Mouse (Mus musculus) cerebellum, postnatal 36 days (tissue): ENCODE results near the gene 2900026A02Rik.
"Not testable (repeated sequence)": the region's sequence is repeated elsewhere in the genome, so short reads cannot be mapped to it uniquely, and the experiment has no call there.

Source experiments
- DNase-seq, 2 experiments: peaks; one replicate each; pipeline ENCODE4 v3.0.0; 2021 to 2022; ENCODE audit warnings: mixed read lengths in 2 of 2

Gene 2900026A02Rik

DNA sequence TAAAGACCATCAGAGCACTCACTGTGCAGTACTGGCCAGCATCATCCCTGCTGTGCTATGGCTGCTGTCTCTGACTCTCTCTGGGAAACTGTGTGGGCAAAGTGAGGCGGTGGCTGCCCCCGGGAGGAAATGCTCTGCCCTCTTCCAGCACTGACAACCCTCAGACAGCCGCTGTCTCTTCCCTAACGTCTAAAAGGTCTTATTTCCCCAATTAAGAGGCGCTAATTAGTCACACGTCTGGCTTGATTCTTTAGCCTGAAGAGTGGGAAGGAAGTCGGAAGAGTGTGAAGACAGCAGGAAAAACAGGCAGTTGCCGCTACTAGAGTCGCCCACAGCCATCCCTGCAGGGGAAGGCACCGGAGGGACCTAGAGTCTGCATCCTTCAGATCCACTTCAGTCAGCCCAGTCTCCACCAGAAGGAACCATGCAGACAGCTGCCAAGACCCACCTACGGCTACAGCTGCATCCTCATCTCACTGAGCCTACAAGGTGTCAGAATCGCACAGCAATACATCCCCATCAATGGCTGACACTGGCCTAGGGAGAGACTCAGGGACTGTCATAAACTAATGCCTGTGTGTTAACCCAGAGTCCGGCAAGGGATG lies 101.1 kb downstream of the 2900026A02Rik start:
- no peak for DNase-seq

DNA sequence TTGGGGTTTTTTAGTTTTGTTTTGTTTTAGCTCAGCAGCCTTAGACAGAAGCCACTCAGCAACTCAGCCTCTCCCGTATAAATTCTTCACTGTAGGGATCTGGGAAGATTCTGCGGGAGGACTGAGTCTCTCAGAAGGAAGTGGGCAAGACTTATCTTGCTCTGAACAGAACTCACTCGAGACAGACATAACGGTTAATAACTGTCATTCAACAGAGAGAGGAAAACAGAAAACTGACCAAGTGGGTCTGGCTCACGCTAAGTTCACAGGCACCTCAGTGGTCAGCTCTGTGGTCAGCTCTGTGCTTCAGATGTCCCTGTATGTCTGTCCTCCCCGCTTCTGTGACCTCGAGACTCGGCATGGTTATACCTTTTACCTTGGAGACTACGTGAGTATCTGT lies 101.7 kb downstream of the 2900026A02Rik start:
- DNase-seq: no peak

- DNase-seq: no peak
These were observed 102.3 kb downstream of the 2900026A02Rik start for GRCm38 (mm10) chr5:113118695-113119094.

DNA sequence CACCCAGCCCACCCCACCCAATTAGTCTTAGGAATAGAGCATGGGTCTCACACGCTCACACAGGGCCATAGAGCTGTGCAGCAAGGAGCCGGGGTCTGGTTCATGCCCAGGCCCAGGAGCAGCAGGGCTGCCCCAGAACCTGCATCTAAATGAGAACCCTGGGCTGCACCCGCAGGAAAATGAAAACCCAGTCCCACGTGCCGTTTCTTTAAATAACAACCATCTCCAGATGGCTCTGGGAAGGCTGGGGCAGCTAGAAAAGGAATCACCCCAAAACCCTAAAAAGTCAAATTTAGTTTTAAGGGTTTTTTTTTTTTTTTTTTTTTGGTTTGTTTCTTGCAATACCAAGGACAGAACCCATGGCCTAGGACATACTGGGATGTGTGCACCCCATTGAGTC lies 103.7 kb downstream of the 2900026A02Rik start:
- DNase-seq: no peak

- DNase-seq: no peak
These were observed 105.1 kb downstream of the 2900026A02Rik start for GRCm38 (mm10) chr5:113115896-113116295.

- DNase-seq: no peak
These were observed 106.5 kb downstream of the 2900026A02Rik start for GRCm38 (mm10) chr5:113114264-113115225.

GRCm38 (mm10) chr5:113113120-113113519 lies 107.9 kb downstream of the 2900026A02Rik start:
- DNase-seq: no peak

DNA sequence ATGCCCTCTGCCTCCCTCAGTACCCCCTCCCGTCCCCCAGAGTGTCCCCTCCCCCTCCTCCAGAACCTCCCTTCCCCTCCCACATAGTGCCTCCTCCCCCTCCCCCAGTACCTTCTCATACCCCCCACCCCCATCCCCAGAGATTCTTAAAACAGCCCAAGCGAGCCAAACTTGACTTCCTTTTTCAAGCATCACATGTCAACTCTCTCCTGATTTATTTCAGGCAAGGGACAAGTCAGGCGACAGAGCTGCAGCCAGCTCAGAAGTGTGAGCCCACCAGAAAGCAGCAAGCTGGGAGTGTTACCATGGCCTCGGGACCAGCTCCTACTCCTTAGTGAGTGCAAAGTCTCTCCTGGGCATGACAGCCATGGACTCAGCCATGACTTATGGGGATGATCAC lies 109.7 kb downstream of the 2900026A02Rik start:
- DNase-seq: no peak

GRCm38 (mm10) chr5:113110929-113111328 lies 110.1 kb downstream of the 2900026A02Rik start:
- DNase-seq: no peak

GRCm38 (mm10) chr5:113109651-113110050 lies 111.4 kb downstream of the 2900026A02Rik start:
- not testable (repeated sequence) for DNase-seq

DNA sequence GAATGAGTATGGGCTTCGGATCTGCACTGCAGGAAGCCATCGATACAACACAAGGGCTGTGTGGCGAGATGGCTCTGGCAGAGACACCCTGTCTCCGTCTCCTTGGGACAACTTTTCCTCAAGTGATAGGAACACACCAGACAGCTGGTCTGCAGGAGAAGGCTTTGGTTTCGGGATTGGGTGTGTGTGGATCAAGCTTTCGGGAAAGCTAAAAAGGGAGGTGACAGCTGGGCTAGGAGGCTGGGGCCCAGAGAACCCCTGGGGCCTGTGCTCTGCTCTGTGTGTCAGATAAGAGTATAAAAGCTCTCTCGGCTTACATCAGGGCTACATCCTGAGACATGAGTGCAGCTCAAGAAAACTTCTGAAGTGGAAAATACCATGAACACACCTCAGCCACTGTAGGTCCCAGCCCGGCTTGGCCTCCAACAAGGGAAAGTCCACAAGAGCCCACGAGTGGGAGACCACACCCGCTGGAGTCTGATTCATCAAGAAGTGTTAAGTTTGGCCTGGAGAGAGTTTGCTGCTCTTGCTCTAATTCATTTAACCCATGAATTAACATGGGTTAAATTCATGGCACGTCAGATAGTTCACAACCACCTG lies 112.8 kb downstream of the 2900026A02Rik start:
- no peak for DNase-seq

DNA sequence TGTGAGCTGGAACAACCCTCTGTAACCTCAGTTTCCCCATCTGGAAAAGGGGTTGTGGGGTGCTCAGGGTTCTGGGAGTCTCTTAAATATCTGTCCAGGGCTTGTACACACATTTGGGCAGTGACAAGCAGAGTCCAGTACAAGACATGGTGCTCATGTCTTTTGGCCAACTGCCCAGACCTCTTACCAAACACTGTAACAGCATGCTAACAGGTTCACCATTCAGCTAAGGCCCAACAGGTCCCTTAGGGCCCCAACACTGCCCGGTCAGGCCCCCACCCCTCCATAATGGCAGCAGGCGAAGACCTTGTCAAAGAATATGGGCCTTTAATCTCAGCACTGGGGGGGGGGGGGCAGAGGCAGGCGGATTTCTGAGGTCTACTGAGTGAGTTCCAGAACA lies 113.3 kb downstream of the 2900026A02Rik start:
- no peak for DNase-seq

GRCm38 (mm10) chr5:113106594-113106993 lies 114.4 kb downstream of the 2900026A02Rik start:
- no peak for DNase-seq

GRCm38 (mm10) chr5:113105481-113105880 lies 115.6 kb downstream of the 2900026A02Rik start:
- DNase-seq: peak in 1 of 2 experiments; percentile 19

DNA sequence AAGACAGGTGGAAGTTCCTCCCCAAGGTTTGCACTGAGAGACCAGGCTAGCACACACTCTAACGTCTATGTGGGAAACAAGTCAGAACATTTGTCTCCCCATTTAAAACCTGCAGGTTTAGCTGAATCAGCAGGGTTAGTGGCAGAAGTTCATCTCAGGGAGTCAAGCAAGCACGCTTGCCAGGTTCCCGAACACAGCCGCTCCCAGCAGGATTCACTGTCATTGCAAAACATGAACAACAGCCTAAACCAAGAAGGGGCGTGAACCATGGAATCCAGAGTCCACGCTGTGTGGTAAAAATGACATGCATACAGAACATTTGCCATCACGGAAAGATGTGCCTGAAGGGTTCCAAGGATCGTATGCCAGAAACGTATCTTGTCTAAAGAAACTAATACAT lies 116.0 kb downstream of the 2900026A02Rik start:
- no peak for DNase-seq

DNA sequence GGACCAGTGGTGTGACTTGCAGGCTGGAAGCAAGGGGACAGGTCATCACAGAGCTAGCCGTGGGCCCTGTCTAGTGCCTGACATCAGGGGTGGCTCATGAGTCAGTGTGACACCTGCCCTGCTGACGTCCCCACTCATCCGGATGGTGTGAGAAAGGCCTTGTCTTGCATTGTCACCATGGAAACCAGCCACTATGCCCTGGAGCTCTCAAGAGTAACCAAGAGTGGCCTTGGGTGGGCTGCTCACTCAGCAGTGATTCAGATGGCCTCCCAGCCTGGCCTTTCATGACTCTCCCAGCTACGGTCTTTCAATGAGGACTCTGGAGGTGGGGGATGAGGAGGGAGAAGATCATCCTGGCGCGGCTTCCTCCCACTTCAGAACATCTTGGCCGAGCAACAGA lies 118.6 kb downstream of the 2900026A02Rik start:
- DNase-seq: no peak

- no peak for DNase-seq
These were observed 119.6 kb downstream of the 2900026A02Rik start for GRCm38 (mm10) chr5:113101457-113101856.

- no peak for DNase-seq
These were observed 120.6 kb downstream of the 2900026A02Rik start for GRCm38 (mm10) chr5:113100422-113100821.

- peak; percentile 92 to 94 for DNase-seq
These were observed 121.5 kb downstream of the 2900026A02Rik start for GRCm38 (mm10) chr5:113099546-113099945.

DNA sequence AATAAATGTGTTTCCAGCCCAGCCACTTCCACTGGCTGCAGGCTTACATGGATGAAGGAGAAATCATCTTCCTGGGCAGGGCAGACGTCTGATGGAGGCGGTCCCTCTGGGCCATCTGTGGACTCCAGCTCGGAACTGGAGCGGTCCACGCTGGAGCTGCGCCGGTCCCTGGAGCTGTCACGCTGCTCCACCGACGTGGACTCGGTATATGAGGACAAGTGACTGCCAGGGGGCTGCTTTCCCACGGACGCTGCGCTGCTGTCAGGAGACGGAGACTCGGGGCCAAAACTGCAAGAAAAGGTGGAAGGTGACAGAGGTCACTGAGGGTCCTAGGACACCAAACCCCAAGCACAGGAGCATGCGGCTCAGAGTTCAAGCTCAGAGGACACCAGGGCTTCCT lies 123.5 kb downstream of the 2900026A02Rik start:
- no peak for DNase-seq

GRCm38 (mm10) chr5:113095456-113095855 lies 125.6 kb downstream of the 2900026A02Rik start:
- no peak for DNase-seq

DNA sequence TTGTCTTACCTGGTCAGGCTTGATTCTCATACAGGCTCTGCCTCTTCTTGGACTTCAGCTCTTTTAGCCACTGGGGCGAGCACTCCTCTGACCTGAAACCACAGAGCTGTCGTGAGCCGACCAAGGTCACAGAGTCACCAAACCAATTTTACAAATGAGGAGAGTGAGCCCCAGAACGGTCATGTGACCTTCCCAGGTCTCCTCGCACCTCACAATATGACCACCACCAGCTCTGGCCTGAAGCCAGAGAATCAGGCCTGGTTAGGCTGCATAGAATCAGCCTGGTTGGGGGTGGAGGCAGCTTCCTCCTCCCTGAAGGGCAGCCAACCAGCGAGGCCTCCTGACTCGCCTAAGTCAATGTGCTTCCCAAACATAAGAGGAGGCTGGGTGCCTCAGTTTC lies 128.6 kb downstream of the 2900026A02Rik start:
- DNase-seq: no peak

- peak; percentile 58 to 61 for DNase-seq
These were observed 129.9 kb downstream of the 2900026A02Rik start for GRCm38 (mm10) chr5:113091162-113091561.

DNA sequence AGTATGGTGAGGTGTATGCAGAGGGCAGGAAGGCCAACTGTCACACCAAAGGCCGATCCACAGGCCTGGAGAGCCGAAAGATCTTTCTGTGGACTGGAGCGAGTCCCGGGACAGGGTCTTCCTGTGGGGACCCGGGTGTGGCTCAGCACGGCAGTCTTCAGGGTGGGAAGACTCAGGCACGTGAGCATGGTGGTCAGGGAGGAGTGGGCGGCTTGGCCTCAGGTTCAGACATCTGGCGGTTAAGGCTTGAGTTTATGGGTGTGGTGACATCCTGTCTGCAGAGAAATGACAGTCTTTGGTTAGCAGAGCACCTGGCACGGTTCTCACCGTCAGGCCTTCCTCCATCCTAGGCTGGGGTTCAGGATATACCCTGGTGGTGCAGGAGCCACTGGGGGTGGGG lies 130.3 kb downstream of the 2900026A02Rik start:
- no peak for DNase-seq
